Mouse (Mus musculus) ES-Bruce4 (cell line): Measurements from ENCODE around the gene Nxph2. TPM values are rescaled to one million over a fixed set of nuclear protein-coding genes. Genes with fewer than 3 reads are reported as not detected.
"Not testable (repeated sequence)": the region's sequence is repeated elsewhere in the genome, so short reads cannot be mapped to it uniquely, and the experiment has no call there.

ENCODE experiments used
- H3K27ac ChIP-seq: 2 replicates; pipeline ENCODE4 v1.5.1; 2012; ENCODE audit warnings: low read length, inconsistent platforms; ENCODE audit not compliant: insufficient read depth
- H3K27me3 ChIP-seq: 2 replicates; pipeline ENCODE4 v1.6.1; 2012; ENCODE audit warnings: mild to moderate bottlenecking, low read length, inconsistent platforms; ENCODE audit not compliant: control insufficient read depth, poor library complexity, insufficient read depth, severe bottlenecking
- H3K36me3 ChIP-seq: 2 replicates; pipeline ENCODE4 v1.6.1; 2012; ENCODE audit warnings: inconsistent platforms, mild to moderate bottlenecking, low read length, moderate library complexity; ENCODE audit not compliant: control insufficient read depth, poor library complexity, insufficient read depth, severe bottlenecking
- H3K4me1 ChIP-seq: one replicate; pipeline ENCODE4 v1.8.1; 2011; ENCODE audit warnings: low read length; ENCODE audit not compliant: control insufficient read depth, insufficient read depth
- H3K4me3 ChIP-seq: 2 replicates; pipeline ENCODE4 v1.5.1; 2011; ENCODE audit warnings: low read depth, mild to moderate bottlenecking, low read length
- H3K9ac ChIP-seq: 2 replicates; pipeline ENCODE4 v1.6.1; 2012; ENCODE audit warnings: low read depth, mild to moderate bottlenecking, inconsistent platforms; ENCODE audit not compliant: poor library complexity, severe bottlenecking
- H3K9me3 ChIP-seq: replicated peaks from 2 replicates; pipeline ENCODE4 v1.6.1; 2012; ENCODE audit warnings: mild to moderate bottlenecking, low read length, inconsistent platforms; ENCODE audit not compliant: control insufficient read depth, poor library complexity, insufficient read depth, severe bottlenecking
- CTCF ChIP-seq: IDR thresholded peaks from one replicate; pipeline ENCODE4 v1.8.1; 2011; ENCODE audit warnings: low read depth, low read length
- EP300 ChIP-seq: IDR thresholded peaks from 2 replicates; pipeline ENCODE4 v1.6.1; 2011; ENCODE audit warnings: low read depth, low read length; ENCODE audit not compliant: insufficient read depth
- POLR2A ChIP-seq: IDR thresholded peaks from one replicate; pipeline ENCODE4 v1.8.1; 2011; ENCODE audit warnings: low read length; ENCODE audit not compliant: insufficient read depth
- polyA plus RNA-seq: library from polyadenylated mRNA; stranded (reverse); fragments of >200 nt; gene quantifications from 2 replicates; pipeline ENCODE4 v1.2.4, GENCODE M21; 2011; ENCODE audit warnings: low read depth; ENCODE audit not compliant: missing spikeins, insufficient read depth, insufficient read length

Gene Nxph2
- polyA plus RNA-seq = not detected in 2 replicates

- H3K9me3 ChIP-seq = no peaks in the 10 kb centered on the region
- H3K4me1 ChIP-seq = no peaks in the 10 kb centered on the region
- H3K36me3 ChIP-seq = no peaks in the 10 kb centered on the region
- H3K9ac ChIP-seq = no peak within 1 kb of the TSS
- TF ChIP-seq CTCF = no peak
- no peak for TF ChIP-seq EP300
- no peak for TF ChIP-seq POLR2A
- no peaks in the 10 kb centered on the region for H3K27me3 ChIP-seq
- peak within 1 kb of the TSS; percentile 33 for H3K4me3 ChIP-seq
- H3K27ac ChIP-seq = no peak within 1 kb of the TSS
Observed at GRCm38 (mm10) chr2:23320746-23321585, at the start of gene Nxph2. Nxph2 (plus strand) TSS chr2:23321246.

- H3K9me3 ChIP-seq, H3K27ac ChIP-seq, H3K27me3 ChIP-seq, H3K4me3 ChIP-seq, H3K36me3 ChIP-seq, H3K4me1 ChIP-seq, H3K9ac ChIP-seq: not testable (repeated sequence)
Observed at GRCm38 (mm10) chr2:23290991-23291390, 30.1 kb upstream of the Nxph2 start.

DNA sequence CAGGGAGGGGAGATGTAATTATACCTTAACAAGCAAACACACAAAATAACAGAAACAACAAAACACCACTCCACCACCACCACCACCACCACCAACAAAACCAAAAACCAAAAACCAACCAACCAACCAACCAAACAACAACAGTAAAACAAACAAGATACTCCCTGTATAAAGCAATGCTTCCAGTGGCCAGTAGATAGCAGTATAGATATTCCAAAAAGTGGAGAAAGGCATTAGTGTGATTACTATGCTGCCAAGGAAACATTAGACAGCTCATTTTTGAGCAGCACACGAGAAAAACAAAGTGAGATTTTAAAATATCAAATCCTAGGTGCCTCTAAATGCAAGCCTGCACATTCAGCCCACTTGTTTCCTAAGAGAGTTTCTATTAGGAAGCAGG lies 6.2 kb upstream of the Nxph2 start:
- no peaks in the 10 kb centered on the region for H3K4me1 ChIP-seq
- no peak overlapping the region for H3K4me3 ChIP-seq
- H3K9ac ChIP-seq = no peak overlapping the region
- no peaks in the 10 kb centered on the region for H3K36me3 ChIP-seq
- no peak for TF ChIP-seq EP300
- no peak for TF ChIP-seq CTCF
- no peak for TF ChIP-seq POLR2A
- no peak overlapping the region for H3K27ac ChIP-seq
- H3K27me3 ChIP-seq = no peaks in the 10 kb centered on the region; the same call in 1 of the 2 replicates
- H3K9me3 ChIP-seq = no peaks in the 10 kb centered on the region

Other genes with a start within 250 kb of the Nxph2 start
- gene Mastl, start 165.2 kb upstream of the Nxph2 start, polyA plus RNA-seq = 43.9 and 44.5 TPM in 2 replicates
- 126 and 134 TPM in 2 replicates for gene Yme1l1, start 164.9 kb upstream of the Nxph2 start, polyA plus RNA-seq
- 0.40 TPM in 1 of 2 replicates, not detected in the other for gene 4931423N10Rik, start 113.8 kb upstream of the Nxph2 start, polyA plus RNA-seq